Mouse (Mus musculus): ENCODE data around the gene Cysltr2. TPM values are rescaled to one million over a fixed set of nuclear protein-coding genes. Genes with fewer than 3 reads are reported as not detected.

The Cysltr2 gene
- not detected in 2 replicates for polyA plus RNA-seq (2012)

DNA sequence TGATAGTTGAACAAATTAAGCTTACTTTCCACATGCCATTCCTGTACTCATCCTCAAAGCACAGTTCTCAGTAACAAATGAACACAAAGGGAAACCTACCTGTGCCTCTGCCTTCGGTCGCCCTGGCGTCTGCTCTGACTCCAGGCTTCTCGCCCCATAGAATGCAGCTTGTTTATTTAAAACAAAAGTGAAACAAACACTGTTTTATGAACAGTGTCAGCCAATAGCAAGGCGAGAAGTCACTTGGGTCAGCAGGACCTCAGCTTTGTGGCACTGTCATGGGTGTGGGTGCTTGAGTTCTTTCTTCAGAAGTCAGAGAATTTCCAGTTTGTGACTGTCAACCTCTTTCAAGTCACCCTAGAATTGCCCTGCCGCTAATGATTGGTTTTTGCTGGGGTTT, at the start of gene Cysltr2:
Cysltr2 (minus strand) TSS at position 178 of the 400 bp plus-strand sequence.
- TF ChIP-seq GATA1 (IDR thresholded peaks at IDR 0.05; ENCODE audit: low read length) = no peak

DNA sequence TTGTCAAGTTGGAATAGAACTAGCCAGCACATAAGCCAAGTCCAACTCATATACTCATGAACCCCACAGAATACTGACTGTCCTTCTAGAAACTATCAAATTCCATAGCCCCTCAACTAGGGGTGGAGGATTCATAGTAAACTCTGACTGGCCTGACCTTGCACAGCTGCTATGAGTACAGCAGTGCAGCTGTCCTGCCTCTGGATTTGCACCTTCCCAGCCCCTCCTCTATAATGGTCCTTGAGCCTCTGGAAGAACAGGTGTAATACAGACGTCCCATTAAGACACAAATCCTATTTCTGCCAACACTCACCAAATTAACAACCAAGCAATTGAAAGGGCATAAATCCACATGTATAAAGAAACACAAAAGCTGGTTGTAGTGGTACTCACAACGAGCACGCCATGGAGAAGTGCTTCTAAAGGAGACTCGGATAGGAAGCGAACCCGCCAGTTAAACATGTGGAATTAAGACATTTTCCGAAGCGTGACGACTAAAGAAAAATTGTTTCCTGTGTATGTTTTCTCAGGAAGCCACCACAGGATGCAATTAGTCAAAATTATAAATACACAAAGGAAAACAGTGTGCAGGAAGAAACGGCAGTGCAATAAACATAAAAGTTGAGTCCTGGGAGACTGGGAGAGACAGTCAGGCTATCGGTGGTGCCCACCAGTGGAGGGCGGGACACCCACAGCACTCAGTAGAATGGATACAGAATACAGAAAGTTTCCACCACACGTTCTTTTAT, 46.1 kb upstream of the Cysltr2 start:
- no peak for TF ChIP-seq GATA1 (IDR thresholded peaks at IDR 0.05; ENCODE audit: low read length)

DNA sequence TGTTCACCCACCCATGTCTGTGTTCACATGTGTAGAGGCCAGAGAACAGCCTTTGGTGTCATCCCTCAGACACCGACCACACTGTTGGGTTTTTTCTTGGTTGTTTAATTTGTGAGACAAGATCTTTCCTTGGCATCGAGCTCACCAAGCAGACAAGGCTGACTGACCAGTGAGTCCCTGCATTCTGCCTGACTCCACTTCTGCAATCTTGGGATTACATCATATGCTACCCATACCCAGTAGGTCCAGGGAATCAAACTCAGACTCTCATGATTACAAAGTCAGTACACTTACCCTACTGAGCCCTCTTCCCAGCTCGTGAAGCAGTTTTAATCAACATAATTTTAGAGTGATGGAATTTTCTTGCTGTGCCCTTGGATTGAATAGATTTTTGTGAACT, 44.0 kb upstream of the Cysltr2 start:
- TF ChIP-seq GATA1 (IDR thresholded peaks at IDR 0.05; ENCODE audit: low read length) = no peak

DNA sequence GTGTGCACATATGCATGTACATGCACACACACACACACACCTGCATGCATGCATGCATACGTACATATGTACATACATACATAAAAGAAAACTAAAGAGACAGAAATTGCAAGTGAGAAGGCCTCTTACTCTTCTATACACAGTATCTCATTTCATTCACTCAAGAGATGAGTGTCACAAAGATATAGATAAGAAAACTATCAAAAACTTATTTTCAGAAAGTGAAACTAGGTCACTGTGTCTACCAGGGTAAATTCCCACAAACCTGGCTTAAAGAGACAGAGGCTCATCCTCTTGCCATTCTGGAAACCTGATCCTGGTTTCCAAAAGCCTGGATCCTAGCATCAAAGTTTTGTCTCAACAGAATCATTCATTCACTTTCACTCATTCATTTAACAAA, 39.3 kb upstream of the Cysltr2 start:
- no peak for TF ChIP-seq GATA1 (IDR thresholded peaks at IDR 0.05; ENCODE audit: low read length)

DNA sequence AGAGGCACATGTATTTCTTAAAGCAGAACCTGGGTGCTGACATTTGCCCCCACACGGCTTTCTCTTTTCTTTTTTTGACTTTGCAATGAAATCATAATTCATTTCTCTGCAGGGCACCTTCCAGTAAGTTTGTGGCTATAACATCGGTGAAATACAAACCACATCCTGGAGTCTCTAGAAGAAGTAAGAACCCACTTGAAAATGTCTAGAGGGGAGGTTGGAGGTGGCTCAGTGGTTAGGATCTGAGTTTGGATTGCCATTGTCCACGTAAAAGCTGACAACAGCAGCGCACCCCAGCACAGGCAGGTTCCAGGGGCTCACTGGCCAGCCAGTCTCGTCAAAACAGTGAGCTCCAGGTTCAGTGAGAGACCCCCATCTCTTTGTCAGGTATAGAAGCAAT, 38.8 kb upstream of the Cysltr2 start:
- no peak for TF ChIP-seq GATA1 (IDR thresholded peaks at IDR 0.05; ENCODE audit: low read length)

DNA sequence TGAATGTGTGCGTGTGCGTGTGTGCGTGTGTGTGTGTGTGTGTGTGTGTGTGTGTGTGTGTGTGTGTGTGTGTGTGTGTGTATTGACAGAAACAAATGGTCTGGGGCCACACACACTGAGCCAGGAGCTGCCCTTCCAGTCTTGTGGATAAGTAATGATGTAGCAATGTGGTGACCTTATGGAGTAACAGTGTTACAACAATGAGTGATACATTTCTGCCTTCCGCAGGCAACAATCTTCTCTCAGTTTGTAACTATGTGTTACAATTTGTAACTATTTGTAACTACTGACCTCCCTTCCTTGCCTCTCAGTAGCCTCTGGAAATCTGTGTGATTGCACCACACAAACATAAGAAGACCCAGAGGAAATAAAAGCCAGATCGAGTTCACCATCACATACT, 38.3 kb upstream of the Cysltr2 start:
- no peak for TF ChIP-seq GATA1 (IDR thresholded peaks at IDR 0.05; ENCODE audit: low read length)

DNA sequence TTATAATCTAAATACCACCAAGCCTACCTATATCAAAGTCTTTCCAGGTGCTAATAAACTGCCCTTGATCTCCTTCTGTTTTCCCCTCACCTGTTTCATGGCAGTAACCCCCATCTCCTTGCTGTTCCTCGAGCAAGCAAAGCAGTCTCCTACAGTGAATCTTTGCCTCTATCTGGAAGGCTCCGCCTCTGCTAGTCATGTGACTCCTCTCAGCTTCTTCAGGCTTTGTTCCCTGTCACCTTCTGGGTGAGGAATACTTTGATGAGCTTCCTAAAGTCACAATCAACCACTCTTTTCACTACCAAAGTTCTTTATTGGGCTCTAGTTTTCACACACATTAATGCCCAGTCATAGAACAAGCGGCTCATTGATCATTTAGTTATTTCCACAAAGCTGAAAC, 37.5 kb upstream of the Cysltr2 start:
- TF ChIP-seq GATA1 (IDR thresholded peaks at IDR 0.05; ENCODE audit: low read length) = no peak

DNA sequence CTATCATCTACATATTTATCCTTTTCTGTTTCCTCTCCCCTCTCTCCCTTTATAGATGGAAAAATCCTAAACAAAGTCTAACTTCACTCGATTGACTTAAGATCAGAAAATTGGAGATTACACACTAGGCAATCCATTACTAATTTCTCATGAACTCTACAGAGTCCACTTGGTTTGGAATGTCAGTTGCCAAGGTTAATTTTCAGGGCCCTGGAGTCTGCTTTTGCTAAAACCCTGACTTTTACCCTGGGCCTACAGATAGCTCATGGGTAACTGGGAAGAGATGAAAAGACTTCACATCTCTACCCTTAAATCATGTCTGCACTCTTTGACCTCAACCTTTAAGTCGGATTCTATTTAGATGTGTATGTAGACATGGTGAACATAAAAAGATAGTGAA, 34.6 kb upstream of the Cysltr2 start:
- TF ChIP-seq GATA1 (IDR thresholded peaks at IDR 0.05; ENCODE audit: low read length) = no peak

DNA sequence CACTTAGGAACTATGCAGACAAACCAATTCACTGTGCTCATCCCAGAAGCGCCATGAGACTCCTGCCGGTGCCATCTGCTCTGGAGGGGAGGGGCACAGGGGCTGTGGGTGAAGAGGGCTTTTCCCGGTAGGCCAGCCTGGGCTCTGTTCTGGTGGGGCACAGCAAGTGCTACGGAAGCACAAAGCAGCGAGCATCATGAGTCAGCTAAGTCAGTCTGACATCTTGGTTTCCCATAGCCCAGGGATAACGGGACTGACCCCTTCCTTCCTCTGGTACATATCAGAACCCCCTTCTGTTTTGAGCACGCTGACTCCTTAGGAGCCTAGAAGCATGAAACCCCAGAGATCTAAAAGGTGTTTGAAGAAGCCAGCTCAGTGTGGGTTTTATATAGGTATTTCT, 15.5 kb upstream of the Cysltr2 start:
- TF ChIP-seq GATA1 (IDR thresholded peaks at IDR 0.05; ENCODE audit: low read length) = no peak

DNA sequence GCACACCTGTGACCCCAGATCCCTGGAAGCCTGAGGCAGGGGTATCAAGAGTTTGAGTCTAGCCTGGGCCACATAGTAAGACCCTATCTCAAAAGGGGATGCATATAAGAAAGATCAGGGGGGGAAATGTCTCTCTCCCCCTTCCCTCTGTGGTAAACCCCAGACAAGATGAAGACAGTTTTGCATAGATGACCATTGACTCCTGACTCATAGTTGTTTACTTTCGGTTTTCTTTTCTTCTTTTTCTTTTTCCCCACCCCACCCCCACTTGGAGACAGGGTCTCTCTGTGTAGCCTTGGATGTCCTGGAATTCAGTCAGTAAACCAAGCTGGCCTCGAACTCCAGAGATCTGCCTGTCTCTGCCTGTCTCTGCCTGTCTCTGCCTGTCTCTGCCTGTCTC, 9.8 kb upstream of the Cysltr2 start:
- TF ChIP-seq GATA1 (IDR thresholded peaks at IDR 0.05; ENCODE audit: low read length) = no peak

DNA sequence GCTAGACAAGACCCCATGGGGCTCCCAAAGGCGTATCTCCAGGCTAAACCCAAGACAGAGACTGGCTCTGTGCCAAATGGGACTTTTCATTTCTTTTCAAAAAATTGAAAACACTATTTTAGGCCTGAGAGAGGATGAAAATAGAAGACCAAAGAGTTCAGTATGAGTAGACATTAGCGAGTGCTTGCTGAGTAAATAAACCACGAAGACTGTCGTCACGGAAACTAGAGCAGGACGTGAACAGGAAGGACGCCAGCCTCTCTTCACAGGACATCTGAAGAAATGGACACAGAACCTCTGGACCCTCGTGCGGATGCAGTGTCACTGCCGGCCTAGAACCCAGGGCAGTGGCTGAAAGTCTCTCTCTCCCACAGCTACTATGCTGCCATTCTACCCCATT, 8.8 kb upstream of the Cysltr2 start:
- no peak for TF ChIP-seq GATA1 (IDR thresholded peaks at IDR 0.05; ENCODE audit: low read length)

DNA sequence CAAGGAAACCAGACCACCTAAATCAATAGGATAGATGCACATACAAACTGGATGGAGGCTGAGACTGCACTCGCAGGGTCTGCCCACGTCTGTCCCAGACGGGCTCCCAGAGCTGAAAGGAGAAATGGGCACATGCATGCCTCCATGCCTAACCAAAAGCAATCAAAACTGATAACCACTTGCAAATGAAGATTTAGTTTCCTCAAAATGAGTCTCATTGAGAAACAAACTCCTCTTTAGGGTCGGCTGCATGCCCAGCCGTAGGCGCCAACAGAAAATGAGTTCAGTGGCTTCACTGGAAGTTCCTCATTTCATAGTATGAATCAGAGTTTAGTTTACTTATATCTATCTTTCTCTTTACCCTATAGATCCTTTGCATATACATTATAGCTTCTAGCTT, 7.9 kb upstream of the Cysltr2 start:
- TF ChIP-seq GATA1 (IDR thresholded peaks at IDR 0.05; ENCODE audit: low read length) = no peak

DNA sequence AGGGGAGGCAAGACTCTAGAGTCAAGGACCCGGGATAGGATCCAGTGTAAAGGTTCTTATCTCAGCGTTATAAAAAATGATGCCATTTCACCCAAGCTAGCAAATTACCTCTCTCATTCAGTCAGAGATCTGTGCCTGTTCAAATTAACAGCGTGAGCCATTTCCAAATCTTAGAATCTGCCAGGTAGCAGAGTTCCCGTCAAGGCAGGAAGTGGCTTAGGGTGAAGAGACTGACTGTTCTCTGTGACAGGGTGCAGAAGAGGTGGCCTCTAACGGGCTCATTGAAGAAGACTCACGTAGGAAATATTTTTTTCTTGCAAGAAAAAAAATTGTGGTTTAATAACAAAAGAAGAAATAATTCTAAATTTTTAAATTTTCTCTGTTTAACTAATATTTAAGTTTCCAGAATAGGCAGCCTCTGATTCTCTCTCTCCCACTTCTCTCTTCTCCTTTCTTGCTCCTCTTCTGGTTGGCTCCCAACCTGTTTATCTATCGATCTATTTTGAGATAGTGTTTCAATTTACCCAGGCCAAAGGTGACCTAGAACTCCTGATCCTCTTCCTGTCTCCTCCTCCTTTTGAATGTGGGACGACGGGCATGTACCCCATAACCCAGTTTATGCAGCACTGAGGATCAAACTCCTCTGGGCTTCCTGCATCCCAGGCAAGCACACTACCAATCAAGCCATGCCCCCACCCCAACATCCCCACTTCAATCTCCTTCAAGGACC, 3.5 kb downstream of the Cysltr2 start:
- TF ChIP-seq GATA1 (IDR thresholded peaks at IDR 0.05; ENCODE audit: low read length) = no peak

DNA sequence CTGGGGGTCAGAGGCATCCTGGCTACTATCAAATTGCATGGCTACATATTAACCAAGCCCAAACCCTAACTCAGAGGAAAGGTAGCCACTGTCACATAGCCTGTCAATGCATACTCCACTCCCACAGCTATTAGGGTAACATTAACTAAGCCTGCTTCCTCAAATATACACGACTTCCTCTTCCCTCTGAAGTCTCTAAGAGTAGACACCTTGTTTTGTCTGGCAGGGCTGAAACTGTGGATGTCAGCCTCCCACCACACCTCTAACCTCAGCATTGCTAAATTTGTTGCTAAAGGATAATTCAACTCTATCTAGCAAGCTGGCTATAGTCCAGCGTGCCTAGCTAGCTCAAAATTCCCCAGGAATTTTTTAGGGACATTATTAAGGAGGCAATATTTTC, 7.2 kb downstream of the Cysltr2 start:
- TF ChIP-seq GATA1 (IDR thresholded peaks at IDR 0.05; ENCODE audit: low read length) = no peak

DNA sequence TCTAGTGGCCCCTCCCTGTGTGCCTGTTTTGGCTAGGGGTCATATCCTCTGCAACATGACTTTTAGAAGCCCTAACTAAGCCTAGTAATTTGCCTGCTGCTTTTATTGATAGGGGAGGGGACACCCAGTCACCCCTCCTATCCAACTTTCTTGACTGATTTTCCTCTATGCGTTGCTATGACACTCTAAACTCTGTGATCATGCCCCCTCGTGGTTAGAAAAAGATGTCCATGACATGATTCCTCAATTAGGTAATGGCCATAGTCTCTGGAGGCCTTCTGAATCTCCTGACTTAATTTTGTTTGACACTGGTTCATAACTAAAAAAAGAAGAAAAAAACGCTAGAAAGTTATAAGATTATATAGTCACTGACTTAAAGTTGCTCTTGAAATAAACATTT, 15.6 kb downstream of the Cysltr2 start:
- no peak for TF ChIP-seq GATA1 (IDR thresholded peaks at IDR 0.05; ENCODE audit: low read length)

DNA sequence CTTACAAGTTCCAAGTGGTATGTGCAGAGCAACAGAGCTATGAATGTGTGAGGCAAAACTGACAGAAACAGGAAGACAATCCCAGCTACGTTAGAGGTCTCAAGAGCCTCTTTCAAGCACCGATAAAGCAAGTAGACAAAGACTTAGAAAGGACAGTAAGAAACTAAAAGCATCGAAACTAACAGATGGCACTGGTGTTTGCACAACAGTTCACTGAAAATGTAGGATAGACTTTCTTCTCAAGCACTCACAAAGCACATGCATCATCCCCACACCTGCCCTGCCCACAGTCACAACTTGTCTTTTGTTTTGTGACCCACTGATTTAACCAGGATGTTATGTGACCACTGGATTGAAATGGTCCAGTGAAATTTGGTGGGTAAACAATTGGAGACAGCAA, 17.7 kb downstream of the Cysltr2 start:
- TF ChIP-seq GATA1 (IDR thresholded peaks at IDR 0.05; ENCODE audit: low read length) = no peak

DNA sequence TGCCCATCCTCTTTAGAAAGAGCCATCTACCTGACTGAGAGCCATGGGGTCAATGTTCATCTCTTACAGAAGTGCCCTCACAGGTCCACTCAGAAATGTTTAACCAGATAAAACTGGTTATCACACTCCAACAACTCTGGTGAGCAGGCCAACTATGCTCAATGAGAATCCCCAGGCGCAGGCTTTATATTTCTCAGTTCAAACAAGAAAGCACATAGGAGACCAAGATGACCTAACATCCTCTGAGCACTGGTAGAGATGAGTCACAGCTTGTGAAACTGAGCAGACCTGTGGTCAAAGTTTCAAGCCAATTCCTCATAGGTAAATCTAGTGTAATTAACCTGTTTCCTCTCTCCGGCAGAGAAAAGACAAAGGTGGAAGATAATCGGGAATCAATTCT, 31.6 kb downstream of the Cysltr2 start:
- no peak for TF ChIP-seq GATA1 (IDR thresholded peaks at IDR 0.05; ENCODE audit: low read length)
